In the genomic region with DNA sequence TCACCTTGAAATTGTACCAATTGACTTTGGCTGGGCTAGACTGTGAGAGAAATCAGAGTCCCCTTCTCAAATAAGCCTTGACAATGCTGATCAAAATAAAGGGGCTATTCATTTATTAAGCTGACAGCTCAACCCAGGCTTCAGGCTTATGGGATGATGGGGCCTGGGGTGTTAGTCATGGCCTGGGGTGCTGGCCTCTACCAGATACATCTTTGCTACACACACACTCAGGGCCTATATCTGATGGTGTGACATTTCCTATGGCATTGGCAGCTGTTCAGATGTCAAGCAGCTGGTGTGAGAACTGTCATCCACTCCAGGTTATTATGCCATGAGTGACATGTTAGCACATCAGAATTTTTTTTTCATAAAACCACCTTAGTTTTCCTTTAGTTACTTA, we compare ENCODE assay signal across 26 mouse cellular contexts.
DNase-seq lines count a peak whose midpoint lies in the region; ATAC-seq and TF ChIP-seq lines count a peak whose summit lies in the region.
"Had no signal": no experiment of that assay in that cellular context is flagged by ENCODE, and none has a peak within 500 bp of the region (broad histone marks: within the 10 kb centered on the region; RNA-seq: fewer than 3 reads in every experiment).

No protein-coding gene starts in this region.

- TF ChIP-seq CTCF in left cerebral cortex, adult 2 months (IDR thresholded peaks at IDR 0.05), result no peak
- TF ChIP-seq CTCF in midbrain, postnatal 0 days (IDR thresholded peaks at IDR 0.05), result no peak

- H3K27me3 ChIP-seq in midbrain, postnatal 0 days (ENCODE audit: insufficient read depth, low read length), result no peaks in the 10 kb centered on the region
- no peaks in the 10 kb centered on the region for H3K27me3 ChIP-seq in midbrain, embryonic 13.5 days
- H3K27me3 ChIP-seq: embryonic facial prominence, embryonic 13.5 days; forebrain, embryonic 12.5 days; forebrain, embryonic 15.5 days; heart, embryonic 12.5 days; heart, embryonic 15.5 days; hindbrain, embryonic 15.5 days had no signal

- no peak for ATAC-seq in midbrain, postnatal 0 days (ENCODE audit: low FRiP score)
- no peak for ATAC-seq in midbrain, embryonic 13.5 days
- ATAC-seq: activated CD4-positive, CD25-positive, alpha-beta regulatory T cell, adult 4 months; forebrain, embryonic 15.5 days; inflammation-experienced regulatory T-cells, adult 6 months had no signal

- no peak overlapping the region for H3K4me3 ChIP-seq in left cerebral cortex, adult 2 months
- H3K4me3 ChIP-seq in midbrain, postnatal 0 days (ENCODE audit: low read depth, low read length), result no peak overlapping the region
- no peak overlapping the region for H3K4me3 ChIP-seq in midbrain, embryonic 13.5 days (replicated peaks)
- H3K4me3 ChIP-seq: embryonic facial prominence, embryonic 10.5 days; embryonic facial prominence, embryonic 13.5 days; erythroblast, embryonic 14.5 days; forebrain, embryonic 12.5 days; forebrain, embryonic 15.5 days; heart, embryonic 12.5 days; heart, embryonic 15.5 days; hindbrain, embryonic 15.5 days had no signal

- no peaks in the 10 kb centered on the region for H3K4me1 ChIP-seq in midbrain, postnatal 0 days (ENCODE audit: insufficient read depth, low read length)
- H3K4me1 ChIP-seq in midbrain, embryonic 13.5 days (replicated peaks), result no peaks in the 10 kb centered on the region
- H3K4me1 ChIP-seq: embryonic facial prominence, embryonic 10.5 days; embryonic facial prominence, embryonic 13.5 days; forebrain, embryonic 12.5 days; forebrain, embryonic 15.5 days; heart, embryonic 12.5 days; heart, embryonic 15.5 days; hindbrain, embryonic 15.5 days had no signal

- no peak overlapping the region for H3K4me2 ChIP-seq in midbrain, postnatal 0 days (ENCODE audit: low read depth, low read length, poor library complexity, severe bottlenecking)
- no peak overlapping the region for H3K4me2 ChIP-seq in midbrain, embryonic 13.5 days (replicated peaks)
- H3K4me2 ChIP-seq: embryonic facial prominence, embryonic 13.5 days; forebrain, embryonic 12.5 days; forebrain, embryonic 15.5 days; heart, embryonic 12.5 days; heart, embryonic 15.5 days; hindbrain, embryonic 15.5 days had no signal

- peak; percentile 1 to 2 for DNase-seq in cerebellum, postnatal 10 days
- DNase-seq in cerebellum, adult 9-11 months, result no peak
- peak; percentile 39 for DNase-seq in left cerebral cortex, postnatal 4 days
- no peak for DNase-seq in left cerebral cortex, adult 2 months (ENCODE audit: extremely low spot score in 1 of 2, low spot score in 2 of 2)
- peak; percentile 42 for DNase-seq in midbrain, postnatal 0 days (ENCODE audit: low spot score)
- DNase-seq: adrenal gland, adult 8-10 months; adrenal gland, postnatal 25 days; cerebellum, adult 18-20 months; cerebellum, adult 9-10 months; cerebellum, postnatal 36 days; embryo, embryonic 11 days; gastrocnemius, postnatal 25 days; heart, adult 18-20 months; heart, postnatal 10 days; heart, postnatal 36 days had no signal

- no peak overlapping the region for H3K9ac ChIP-seq in midbrain, postnatal 0 days (replicated peaks; ENCODE audit: low read length, poor library complexity, severe bottlenecking)
- no peak overlapping the region for H3K9ac ChIP-seq in midbrain, embryonic 13.5 days (replicated peaks)
- H3K9ac ChIP-seq: embryonic facial prominence, embryonic 13.5 days; forebrain, embryonic 12.5 days; forebrain, embryonic 15.5 days; heart, embryonic 12.5 days; heart, embryonic 15.5 days; hindbrain, embryonic 15.5 days had no signal

- H3K9me3 ChIP-seq in midbrain, postnatal 0 days (ENCODE audit: low read length), result no peaks in the 10 kb centered on the region
- H3K9me3 ChIP-seq in midbrain, embryonic 13.5 days, result no peaks in the 10 kb centered on the region
- H3K9me3 ChIP-seq: embryonic facial prominence, embryonic 10.5 days; embryonic facial prominence, embryonic 13.5 days; forebrain, embryonic 12.5 days; forebrain, embryonic 15.5 days; heart, embryonic 12.5 days; heart, embryonic 15.5 days; hindbrain, embryonic 15.5 days had no signal

- intact Hi-C loops in left cerebral cortex, postnatal 4 days (cut with DNase I), result no loop called here
- intact Hi-C loops in left cerebral cortex, adult 2 months (cut with DNase I), result no loop called here

- no peaks in the 10 kb centered on the region for H3K36me3 ChIP-seq in midbrain, postnatal 0 days (ENCODE audit: insufficient read depth, low read length)
- H3K36me3 ChIP-seq in midbrain, embryonic 13.5 days, result no peaks in the 10 kb centered on the region
- H3K36me3 ChIP-seq: embryonic facial prominence, embryonic 10.5 days; embryonic facial prominence, embryonic 13.5 days; forebrain, embryonic 12.5 days; forebrain, embryonic 15.5 days; heart, embryonic 12.5 days; heart, embryonic 15.5 days; hindbrain, embryonic 15.5 days had no signal

- H3K27ac ChIP-seq in left cerebral cortex, adult 2 months, result no peak overlapping the region
- H3K27ac ChIP-seq in midbrain, postnatal 0 days (ENCODE audit: low read depth, low read length), result no peak overlapping the region
- no peak overlapping the region for H3K27ac ChIP-seq in midbrain, embryonic 13.5 days
- H3K27ac ChIP-seq: embryonic facial prominence, embryonic 10.5 days; embryonic facial prominence, embryonic 13.5 days; forebrain, embryonic 12.5 days; forebrain, embryonic 15.5 days; heart, embryonic 15.5 days; hindbrain, embryonic 15.5 days had no signal

Comparison
In these comparisons a context has a peak if more than half of its experiments do, and no peak if none do; other contexts are left out.
1. DNase-seq: peak in cerebellum, postnatal 10 days (2 of 2), left cerebral cortex, postnatal 4 days (single experiment) and midbrain, postnatal 0 days (single experiment); none in cerebellum, adult 9-11 months (single experiment) and left cerebral cortex, adult 2 months (0 of 2).